Mouse (Mus musculus): ENCODE results near the gene Dgkq.

GRCm38 (mm10) chr5:108653341-108653740 lies 16.1 kb downstream of the Dgkq start:
- TF ChIP-seq GATA1 (IDR thresholded peaks at IDR 0.05; ENCODE audit: low read length) (no peak), TAL1 (IDR thresholded peaks at IDR 0.05; ENCODE audit: low read length) (no peak)
